Mouse (Mus musculus) forebrain, embryonic 11.5 days (tissue): ENCODE results near the gene Pxmp4. TPM values are rescaled to one million over a fixed set of nuclear protein-coding genes. Genes with fewer than 3 reads are reported as not detected.
A peak's percentile ranks its signal among the peaks of the same experiment; 100 is the strongest.

Source experiments
- ATAC-seq: fragments of 200-750 bp; cut with Nextera tagmentation; replicated peaks from 2 replicates; pipeline ENCODE4 v1.8.0; 2017; ENCODE audit warnings: moderate TSS enrichment; ENCODE audit not compliant: low FRiP score
- DNase-seq: peaks from one replicate; pipeline ENCODE4 v3.0.0-alpha.2; 2017; ENCODE audit warnings: low spot score
- H3K27ac ChIP-seq: fragments of 300-500 bp; sonication (generic); 2 replicates; pipeline ENCODE4 v1.5.1; 2014; ENCODE audit warnings: low read depth, low read length
- H3K27me3 ChIP-seq: fragments of 300-500 bp; sonication (generic); 2 replicates; pipeline ENCODE4 v1.6.1; 2014; ENCODE audit warnings: mild to moderate bottlenecking, low read length, mixed read lengths; ENCODE audit not compliant: control insufficient read depth, insufficient read depth
- H3K36me3 ChIP-seq: fragments of 300-500 bp; sonication (generic); 2 replicates; pipeline ENCODE4 v1.6.1; 2014; ENCODE audit warnings: mild to moderate bottlenecking, low read length, moderate library complexity, mixed read lengths; ENCODE audit not compliant: control insufficient read depth, insufficient read depth
- H3K4me1 ChIP-seq: fragments of 300-500 bp; sonication (generic); replicated peaks from 2 replicates; pipeline ENCODE4 v1.6.1; 2014; ENCODE audit warnings: low read length, mixed read lengths; ENCODE audit not compliant: control insufficient read depth, insufficient read depth
- H3K4me2 ChIP-seq: fragments of 300-500 bp; sonication (generic); 2 replicates; pipeline ENCODE4 v1.6.1; 2014; ENCODE audit warnings: low read depth, mild to moderate bottlenecking, low read length, moderate library complexity, mixed read lengths; ENCODE audit not compliant: severe bottlenecking
- H3K4me3 ChIP-seq: fragments of 300-500 bp; sonication (generic); 2 replicates; pipeline ENCODE4 v1.5.1; 2014; ENCODE audit warnings: low read depth, low read length
- H3K9ac ChIP-seq: fragments of 300-500 bp; sonication (generic); 2 replicates; pipeline ENCODE4 v1.6.1; 2014; ENCODE audit warnings: low read length
- H3K9me3 ChIP-seq: fragments of 300-500 bp; sonication (generic); 2 replicates; pipeline ENCODE4 v1.6.1; 2016; ENCODE audit warnings: low read length, mixed read lengths; ENCODE audit not compliant: control insufficient read depth
- WGBS: fragments of 180-500 bp; shearing (Covaris S2); extraction: QIAGEN DNeasy Blood & Tissue Kit; methylation state at CpG from one replicate; pipeline ENCODE4 v1.1.7; 2014; 5-methylcytosine and 5-hydroxymethylcytosine counted together
- polyA plus RNA-seq: library from polyadenylated mRNA; unstranded; fragments of >200 nt; fragmentation: Nextera tagmentation; extraction: Ambion mirVana; gene quantifications from 2 replicates; pipeline ENCODE4 v1.2.1, GENCODE M21; 2014

Gene Pxmp4
- polyA plus RNA-seq, 1 experiment from 2014 or later = 10.0 TPM

DNA sequence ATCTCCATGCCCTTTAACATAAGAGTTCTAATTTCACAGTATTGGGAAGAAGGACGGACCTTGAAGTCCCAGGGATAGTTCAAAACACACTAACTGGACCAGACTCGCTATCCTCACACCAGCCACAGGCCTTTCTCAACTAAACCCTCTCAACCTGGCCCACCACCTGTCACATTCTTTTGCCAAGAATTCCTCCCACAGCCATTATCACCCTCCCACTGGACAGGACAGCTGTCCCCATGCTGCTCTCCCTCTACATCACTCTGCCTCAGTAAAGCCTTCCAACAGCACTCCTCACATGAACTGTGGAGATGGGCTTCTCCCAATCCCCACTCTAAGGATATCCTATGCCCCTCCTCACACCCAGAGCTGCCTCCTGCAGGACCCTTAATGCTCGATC, 37.9 kb downstream of the Pxmp4 start:
- WGBS = 81% methylated on average over 3 of the region's 3 CpGs
- ATAC-seq (no peak), DNase-seq (no peak)
- Histone ChIP-seq H3K4me3 (no peak overlapping the region), H3K27me3 (no peaks in the 10 kb centered on the region), H3K36me3 (peaks cover 12% of the 10 kb centered on the region; the same call in 1 of the 2 replicates), H3K4me2 (no peak overlapping the region), H3K27ac (no peak overlapping the region), H3K4me1 (peaks cover 18% of the 10 kb centered on the region), H3K9me3 (no peaks in the 10 kb centered on the region), H3K9ac (no peak overlapping the region)

GRCm38 (mm10) chr2:154563612-154564170, 39.8 kb downstream of the Pxmp4 start:
- Histone ChIP-seq H3K27me3 (no peaks in the 10 kb centered on the region), H3K4me1 (peaks cover 17% of the 10 kb centered on the region), H3K27ac (no peak overlapping the region), H3K9me3 (no peaks in the 10 kb centered on the region), H3K4me2 (no peak overlapping the region), H3K9ac (no peak overlapping the region), H3K4me3 (no peak overlapping the region), H3K36me3 (peaks cover 14% of the 10 kb centered on the region; the same call in 1 of the 2 replicates)
- DNase-seq (no peak), ATAC-seq (no peak)
- 95% methylated on average over 22 of the region's 22 CpGs for WGBS

GRCm38 (mm10) chr2:154558264-154559039, 45.1 kb downstream of the Pxmp4 start, which contains the start of gene Necab3:
TSS of gene Necab3 (minus strand) at chr2:154558890.
- no peak within 1 kb of the TSS for H3K27ac ChIP-seq
- H3K4me3 ChIP-seq = peak within 1 kb of the TSS; percentile 21
- 3% methylated on average over 34 of the region's 34 CpGs for WGBS

GRCm38 (mm10) chr2:154557184-154557832, 46.2 kb downstream of the Pxmp4 start:
- peaks cover 5% of the 10 kb centered on the region; the same call in 1 of the 2 replicates for H3K36me3 ChIP-seq
- no peak for ATAC-seq
- peaks cover 9% of the 10 kb centered on the region for H3K4me1 ChIP-seq

More at GRCm38 (mm10) chr2:154558264-154559039, 45.1 kb downstream of the Pxmp4 start, which contains the start of gene Necab3:
- ATAC-seq (peak; percentile 67), DNase-seq (peak; percentile 74)
- Histone ChIP-seq H3K27me3 (no peaks in the 10 kb centered on the region), H3K9me3 (no peaks in the 10 kb centered on the region), H3K36me3 (peaks cover 13% of the 10 kb centered on the region; the same call in 1 of the 2 replicates), H3K4me1 (peaks cover 8% of the 10 kb centered on the region; the same call in 1 of the 2 replicates), H3K4me2 (peak within 1 kb of the TSS; percentile 41), H3K9ac (peak within 1 kb of the TSS; percentile 47)

DNA sequence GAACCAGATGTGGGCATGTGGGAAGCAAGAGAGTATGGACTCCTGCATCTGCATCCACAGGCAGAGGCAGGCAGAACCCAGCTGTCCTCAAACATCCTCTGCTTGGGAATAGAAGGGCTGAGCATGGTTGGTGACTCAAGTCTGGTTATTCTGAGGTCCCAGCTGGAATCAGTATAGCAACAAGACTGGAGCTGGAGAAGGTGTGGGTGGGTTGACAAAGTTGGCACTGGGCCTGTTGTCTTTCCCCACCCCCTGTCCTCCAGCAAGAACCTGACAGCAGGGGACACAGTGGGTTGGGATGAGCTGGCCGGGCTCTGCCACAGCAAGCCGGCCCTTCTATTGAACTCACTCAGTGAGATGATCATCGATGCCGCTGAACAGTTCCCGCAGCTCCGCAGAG, 48.3 kb downstream of the Pxmp4 start:
- Histone ChIP-seq H3K4me3 (no peak overlapping the region), H3K27me3 (peaks cover 17% of the 10 kb centered on the region), H3K9ac (no peak overlapping the region), H3K4me2 (no peak overlapping the region), H3K27ac (no peak overlapping the region), H3K4me1 (peaks cover 14% of the 10 kb centered on the region), H3K36me3 (no peaks in the 10 kb centered on the region), H3K9me3 (no peaks in the 10 kb centered on the region)
- peak; percentile 44 for DNase-seq
- 84% methylated on average over 6 of the region's 6 CpGs for WGBS
- no peak for ATAC-seq

More at GRCm38 (mm10) chr2:154557184-154557832, 46.2 kb downstream of the Pxmp4 start:
- no peak overlapping the region for H3K4me3 ChIP-seq
- no peak overlapping the region for H3K27ac ChIP-seq
- H3K9ac ChIP-seq = no peak overlapping the region; the same call in 1 of the 2 replicates
- H3K27me3 ChIP-seq = no peaks in the 10 kb centered on the region
- DNase-seq = no peak
- 60% methylated on average over 5 of the region's 5 CpGs for WGBS
- no peak overlapping the region for H3K4me2 ChIP-seq
- H3K9me3 ChIP-seq = no peaks in the 10 kb centered on the region

DNA sequence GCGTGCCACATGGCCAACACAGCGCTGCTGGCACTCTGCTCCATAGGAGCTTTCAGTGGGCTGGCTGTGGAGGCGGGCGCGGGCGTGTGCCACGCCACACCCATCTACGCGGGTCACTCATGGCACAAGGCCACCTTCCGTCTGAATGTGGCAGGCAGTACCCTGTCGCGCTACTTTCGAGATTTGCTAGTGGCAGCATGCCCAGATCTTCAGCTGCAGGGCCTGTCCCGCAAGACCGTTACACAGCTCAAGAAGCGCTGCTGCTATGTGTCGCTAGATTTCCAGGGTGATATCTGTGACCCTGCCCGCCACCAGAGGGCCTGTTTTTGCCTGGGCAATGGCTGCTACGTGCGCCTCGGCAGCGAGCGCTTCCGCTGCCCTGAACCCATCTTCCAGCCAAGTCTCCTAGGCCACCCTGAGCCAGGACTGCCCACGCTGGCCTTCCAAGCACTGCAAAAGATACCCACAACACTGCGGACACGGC, 51.0 kb downstream of the Pxmp4 start:
- Histone ChIP-seq H3K4me3 (no peak overlapping the region), H3K9ac (peak overlapping the region; percentile 8), H3K4me1 (peaks cover 19% of the 10 kb centered on the region)

DNA sequence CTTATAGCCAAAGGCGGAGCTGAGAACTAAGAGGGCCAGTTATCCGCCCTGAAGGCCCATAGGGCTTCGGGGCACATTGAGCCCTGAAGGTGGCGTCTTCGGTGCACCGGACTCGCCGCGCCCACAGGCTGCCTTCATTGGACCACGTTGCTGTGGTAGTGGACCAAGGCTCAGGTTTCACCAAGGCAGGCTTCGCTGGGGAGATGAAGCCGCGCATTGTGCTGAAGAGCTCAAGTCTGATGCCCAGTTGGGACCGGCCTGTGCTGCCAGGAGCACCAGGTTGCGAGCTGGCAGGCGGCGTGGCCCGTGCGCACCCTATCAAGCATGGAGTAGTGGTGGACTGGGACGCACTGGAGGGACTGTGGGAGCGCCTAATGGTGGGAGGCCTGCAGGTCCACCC, 51.6 kb downstream of the Pxmp4 start:
- no peaks in the 10 kb centered on the region for H3K9me3 ChIP-seq
- peaks cover 19% of the 10 kb centered on the region for H3K4me1 ChIP-seq
- H3K36me3 ChIP-seq = no peaks in the 10 kb centered on the region
- H3K4me3 ChIP-seq = no peak overlapping the region
- ATAC-seq (no peak), DNase-seq (peak; percentile 62)
- 0 out of 2 replicates have a peak overlapping the region, but pooled peaks have one; percentile 8 for H3K4me2 ChIP-seq
- WGBS = 33% methylated on average over 21 of the region's 21 CpGs
- H3K27ac ChIP-seq = no peak overlapping the region
- H3K9ac ChIP-seq = no peak overlapping the region; the same call in 1 of the 2 replicates
- H3K27me3 ChIP-seq = peaks cover 18% of the 10 kb centered on the region

More for the DNA sequence above, 51.0 kb downstream of the Pxmp4 start:
- peak; percentile 77 for DNase-seq
- Histone ChIP-seq H3K27me3 (peaks cover 18% of the 10 kb centered on the region), H3K27ac (no peak overlapping the region), H3K4me2 (0 out of 2 replicates have a peak overlapping the region, but pooled peaks have one; percentile 8), H3K9me3 (no peaks in the 10 kb centered on the region), H3K36me3 (no peaks in the 10 kb centered on the region)
- WGBS = 29% methylated on average over 27 of the region's 27 CpGs
- ATAC-seq = peak; percentile 28

DNA sequence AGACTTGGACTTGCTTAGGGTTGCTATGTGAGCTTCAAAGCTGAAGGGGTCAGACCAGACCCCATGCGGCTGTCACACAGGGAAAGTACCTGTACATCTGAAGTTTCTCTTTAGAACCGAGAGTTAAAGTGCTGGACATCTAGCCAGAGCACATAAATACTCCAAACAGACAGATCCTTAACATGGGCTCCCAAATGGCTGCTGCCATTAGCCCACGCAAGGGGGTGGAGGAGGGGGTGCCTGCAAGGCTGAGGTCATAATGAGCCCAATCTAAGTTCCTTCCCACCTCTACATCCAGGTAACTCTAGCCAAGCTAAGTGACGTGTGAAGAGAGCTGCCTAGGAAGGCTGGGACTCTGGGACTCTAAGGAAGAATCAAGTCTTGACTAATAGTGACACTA, 52.0 kb downstream of the Pxmp4 start, which contains the start of gene Actl10:
Gene Actl10, plus strand, starts transcription at position 301 of the 400 bp plus-strand sequence.
- DNase-seq (peak; percentile 49), ATAC-seq (no peak)
- Histone ChIP-seq H3K4me1 (peaks cover 19% of the 10 kb centered on the region), H3K27me3 (peaks cover 18% of the 10 kb centered on the region), H3K4me2 (0 out of 2 replicates have a peak within 1 kb of the TSS, but pooled peaks have one; percentile 8), H3K9me3 (no peaks in the 10 kb centered on the region), H3K4me3 (no peak within 1 kb of the TSS), H3K27ac (no peak within 1 kb of the TSS), H3K36me3 (no peaks in the 10 kb centered on the region), H3K9ac (peak within 1 kb of the TSS; percentile 8)
- 82% methylated on average over 4 of the region's 4 CpGs for WGBS
